Mouse (Mus musculus): Measurements from ENCODE around the gene Birc7.

The Birc7 gene

GRCm38 (mm10) chr2:180928723-180929122 lies at the start of gene Birc7:
TSS of gene Birc7 (plus strand) at chr2:180929023.
- DNase-seq: no peak

- peak; percentile 54 for DNase-seq
Measured at GRCm38 (mm10) chr2:180879365-180880067, 49.3 kb upstream of the Birc7 start.

GRCm38 (mm10) chr2:180881281-180881680 lies 47.5 kb upstream of the Birc7 start:
- DNase-seq: no peak

- DNase-seq: no peak
Measured at GRCm38 (mm10) chr2:180885270-180885669, 43.6 kb upstream of the Birc7 start.

- no peak for DNase-seq
Measured at GRCm38 (mm10) chr2:180889271-180889920, 39.4 kb upstream of the Birc7 start.

- DNase-seq: no peak
Measured at GRCm38 (mm10) chr2:180889921-180890280, 38.9 kb upstream of the Birc7 start.

GRCm38 (mm10) chr2:180890422-180891074 lies 38.3 kb upstream of the Birc7 start:
- DNase-seq: no peak

GRCm38 (mm10) chr2:180891075-180891834 lies 37.6 kb upstream of the Birc7 start:
- peak; percentile 82 for DNase-seq

- peak; percentile 35 for DNase-seq
Measured at GRCm38 (mm10) chr2:180891835-180892323, 36.9 kb upstream of the Birc7 start.

- DNase-seq: peak; percentile 93
Measured at GRCm38 (mm10) chr2:180892841-180893521, 35.8 kb upstream of the Birc7 start.

- no peak for DNase-seq
Measured at GRCm38 (mm10) chr2:180893537-180894028, 35.2 kb upstream of the Birc7 start.

GRCm38 (mm10) chr2:180894029-180894623 lies 34.7 kb upstream of the Birc7 start:
- DNase-seq: peak; percentile 62

- DNase-seq: peak; percentile 92
Measured at GRCm38 (mm10) chr2:180894734-180895133, 34.1 kb upstream of the Birc7 start.

- peak; percentile 27 for DNase-seq
Measured at GRCm38 (mm10) chr2:180895321-180895720, 33.5 kb upstream of the Birc7 start.

GRCm38 (mm10) chr2:180895837-180896525 lies 32.8 kb upstream of the Birc7 start:
- DNase-seq: peak; percentile 47

- DNase-seq: peak; percentile 50
Measured at GRCm38 (mm10) chr2:180896819-180897625, 31.8 kb upstream of the Birc7 start.

- peak; percentile 30 for DNase-seq
Measured at GRCm38 (mm10) chr2:180897857-180898256, 31.0 kb upstream of the Birc7 start.

GRCm38 (mm10) chr2:180902086-180902485 lies 26.7 kb upstream of the Birc7 start:
- no peak for DNase-seq

GRCm38 (mm10) chr2:180904435-180905208 lies 24.2 kb upstream of the Birc7 start:
- no peak for DNase-seq

Measured in right cerebral cortex, postnatal 25 days (tissue).